Mouse (Mus musculus) heart, embryonic 14.5 days (tissue): Measurements from ENCODE around the gene Mpo. TPM values are rescaled to one million over a fixed set of nuclear protein-coding genes. Genes with fewer than 3 reads are reported as not detected.

ENCODE experiments used
- ATAC-seq: fragments of 200-750 bp; cut with Nextera tagmentation; 2 replicates; pipeline ENCODE4 v1.8.0; 2017; ENCODE audit warnings: low read depth, moderate TSS enrichment; ENCODE audit not compliant: insufficient number of reproducible peaks, insufficient read depth, low FRiP score
- H3K27ac ChIP-seq, 2 experiments: fragments of 200-500 bp in 1 of 2; fragments of 300-500 bp in 1 of 2; sonication (generic) in 1 of 2; replicated peaks in 1 of 2; 2 replicates each; pipeline ENCODE4 v1.5.1; 2012 to 2014; ENCODE audit warnings: low read depth in 2 of 2, low read length in 2 of 2, control low read depth in 1 of 2, mild to moderate bottlenecking in 1 of 2, mixed read lengths in 1 of 2; ENCODE audit not compliant: control insufficient read depth in 1 of 2, insufficient read depth in 1 of 2
- H3K27me3 ChIP-seq: fragments of 300-500 bp; sonication (generic); 2 replicates; pipeline ENCODE4 v1.6.1; 2014; ENCODE audit warnings: mild to moderate bottlenecking, low read length, control low read depth; ENCODE audit not compliant: control insufficient read depth, insufficient read depth
- H3K36me3 ChIP-seq: fragments of 300-500 bp; sonication (generic); 2 replicates; pipeline ENCODE4 v1.6.1; 2014; ENCODE audit warnings: mild to moderate bottlenecking, control low read depth, low read length, mixed read lengths; ENCODE audit not compliant: control insufficient read depth, insufficient read depth
- H3K4me1 ChIP-seq, 2 experiments: fragments of 200-500 bp in 1 of 2; fragments of 300-500 bp in 1 of 2; sonication (generic) in 1 of 2; 2 replicates each; pipeline ENCODE4 v1.6.1; 2012 to 2014; ENCODE audit warnings: low read length in 2 of 2, control low read depth in 1 of 2, mixed read lengths in 1 of 2; ENCODE audit not compliant: control insufficient read depth in 2 of 2, insufficient read depth in 2 of 2
- H3K4me2 ChIP-seq: fragments of 300-500 bp; sonication (generic); 2 replicates; pipeline ENCODE4 v1.6.1; 2014; ENCODE audit warnings: mild to moderate bottlenecking, low read length
- H3K4me3 ChIP-seq, 2 experiments: fragments of 200-500 bp in 1 of 2; fragments of 300-500 bp in 1 of 2; sonication (generic) in 1 of 2; 2 replicates each; pipeline ENCODE4 v1.5.1; 2012 to 2014; ENCODE audit warnings: low read length in 2 of 2, mild to moderate bottlenecking in 2 of 2, control low read depth in 1 of 2, low read depth in 1 of 2, moderate library complexity in 1 of 2; ENCODE audit not compliant: control insufficient read depth in 1 of 2, insufficient read depth in 1 of 2
- H3K9ac ChIP-seq: fragments of 300-500 bp; sonication (generic); 2 replicates; pipeline ENCODE4 v1.6.1; 2014; ENCODE audit warnings: mild to moderate bottlenecking, low read length
- H3K9me3 ChIP-seq: fragments of 300-500 bp; sonication (generic); 2 replicates; pipeline ENCODE4 v1.6.1; 2016; ENCODE audit warnings: low read length, control low read depth; ENCODE audit not compliant: control insufficient read depth
- WGBS: fragments of 180-500 bp; shearing (Covaris S2); extraction: QIAGEN DNeasy Blood & Tissue Kit; methylation state at CpG from one replicate; pipeline ENCODE4 v1.1.7; 2014; 5-methylcytosine and 5-hydroxymethylcytosine counted together
- microRNA counts: library from miRNA; unstranded; fragments of <30 nt; microRNA quantifications from one replicate; lab custom pipeline; 2016
- microRNA-seq: library from miRNA; unstranded; fragments of <30 nt; microRNA quantifications from one replicate; pipeline ENCODE4, GENCODE M21; 2016
- polyA plus RNA-seq: library from polyadenylated mRNA; unstranded; fragments of >200 nt; fragmentation: Nextera tagmentation; extraction: Ambion mirVana; gene quantifications from 2 replicates; pipeline ENCODE4 v1.2.1, GENCODE M21; 2014

Mpo gene
- polyA plus RNA-seq, 1 experiment from 2014 or later, result 1.00 TPM

DNA sequence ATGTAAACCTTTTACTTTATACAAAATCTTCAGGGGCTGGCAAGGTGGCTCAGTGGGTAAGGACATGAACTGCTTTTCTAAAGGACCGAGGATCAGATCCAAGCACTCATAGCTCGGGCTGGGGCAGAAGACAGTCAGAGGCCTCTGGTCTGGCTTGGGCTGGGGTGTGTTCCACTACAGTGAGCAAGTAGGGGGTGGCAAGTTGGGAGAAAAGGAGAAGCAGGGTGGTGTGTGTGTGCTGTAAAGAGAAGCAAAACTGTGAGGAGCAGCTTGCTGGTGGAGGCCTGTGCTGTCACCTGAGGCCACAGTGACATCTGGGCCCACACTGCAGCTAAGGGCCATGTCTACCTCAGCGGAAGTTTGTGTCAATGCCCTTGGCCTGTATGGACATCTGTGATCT lies 48.1 kb downstream of the Mpo start:
- H3K4me1 ChIP-seq, result peaks cover 6 to 19% of the 10 kb centered on the region in 2 experiments
- ATAC-seq, result no peak
- H3K9ac ChIP-seq, result no peak overlapping the region
- no peak overlapping the region for H3K27ac ChIP-seq
- WGBS, result 73% methylated on average over 3 of the region's 3 CpGs
- H3K36me3 ChIP-seq, result no peaks in the 10 kb centered on the region
- H3K9me3 ChIP-seq, result no peaks in the 10 kb centered on the region
- no peaks in the 10 kb centered on the region for H3K27me3 ChIP-seq
- H3K4me3 ChIP-seq, result no peak overlapping the region
- no peak overlapping the region for H3K4me2 ChIP-seq

DNA sequence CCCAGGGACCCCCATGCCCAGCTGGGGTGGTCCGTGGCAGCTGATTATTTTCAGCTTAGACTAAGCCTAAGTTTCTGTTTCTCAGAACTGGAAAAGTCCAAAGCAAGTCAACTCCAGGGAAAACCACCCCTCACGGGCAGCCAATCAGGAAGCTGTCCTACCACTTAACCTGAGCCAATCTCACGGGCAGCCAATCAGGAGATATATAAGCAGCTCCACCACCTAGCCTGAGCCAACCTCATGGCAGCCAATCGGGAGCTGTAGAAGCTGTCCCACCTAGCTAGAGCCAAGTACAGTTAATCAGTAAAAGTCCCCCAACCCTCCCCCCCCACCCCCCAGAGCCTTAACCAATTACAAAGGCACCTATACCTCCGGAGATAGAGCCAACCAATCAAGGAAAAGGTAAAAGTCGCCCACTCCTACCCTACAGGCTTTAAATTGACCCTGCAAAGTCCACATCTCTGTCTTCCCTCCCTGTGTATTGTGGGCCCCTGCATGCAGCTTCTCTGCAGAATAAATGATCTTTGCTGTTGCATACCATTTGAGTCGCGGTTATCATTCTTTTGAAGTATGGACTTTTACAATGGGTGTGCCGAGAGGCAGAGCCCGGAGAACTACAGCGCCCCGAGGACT lies 53.7 kb downstream of the Mpo start:
- WGBS, result 74% methylated on average over 12 of the region's 12 CpGs
- Histone ChIP-seq H3K27me3 (no peaks in the 10 kb centered on the region), H3K36me3 (no peaks in the 10 kb centered on the region), H3K4me2 (no peak overlapping the region), H3K9ac (no peak overlapping the region), H3K27ac (no peak overlapping the region), H3K4me3 (no peak overlapping the region), H3K9me3 (no peaks in the 10 kb centered on the region), H3K4me1 (peaks cover 0 to 3% of the 10 kb centered on the region in 2 experiments; a peak in 2 of 4 replicates)
- ATAC-seq, result no peak

DNA sequence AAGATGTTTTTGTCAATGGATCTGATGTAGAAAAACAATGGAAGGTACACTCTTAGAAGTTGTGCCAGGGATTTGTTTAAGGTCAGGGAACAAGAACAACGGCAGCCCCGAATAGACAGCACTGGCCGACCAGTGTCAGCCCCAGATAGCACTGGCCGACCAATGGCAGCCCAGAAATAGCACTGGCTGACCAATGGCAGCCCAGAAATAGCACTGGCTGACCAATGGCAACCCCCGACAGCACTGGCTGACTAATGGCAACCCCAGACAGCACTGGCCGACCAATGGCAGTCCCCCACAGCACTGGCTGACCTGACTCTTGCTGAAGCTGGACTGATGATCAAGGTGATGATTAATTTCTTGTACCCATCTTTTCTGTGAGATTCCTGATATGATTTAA lies 54.5 kb downstream of the Mpo start:
- H3K9ac ChIP-seq, result no peak overlapping the region
- no peak overlapping the region for H3K4me2 ChIP-seq
- no peaks in the 10 kb centered on the region for H3K27me3 ChIP-seq
- WGBS, result 61% methylated on average over 6 of the region's 6 CpGs
- no peaks in the 10 kb centered on the region for H3K9me3 ChIP-seq
- H3K4me3 ChIP-seq, result no peak overlapping the region
- H3K4me1 ChIP-seq, result peaks cover 0 to 6% of the 10 kb centered on the region in 2 experiments; a peak in 2 of 4 replicates
- no peaks in the 10 kb centered on the region for H3K36me3 ChIP-seq
- no peak overlapping the region for H3K27ac ChIP-seq
- no peak for ATAC-seq

DNA sequence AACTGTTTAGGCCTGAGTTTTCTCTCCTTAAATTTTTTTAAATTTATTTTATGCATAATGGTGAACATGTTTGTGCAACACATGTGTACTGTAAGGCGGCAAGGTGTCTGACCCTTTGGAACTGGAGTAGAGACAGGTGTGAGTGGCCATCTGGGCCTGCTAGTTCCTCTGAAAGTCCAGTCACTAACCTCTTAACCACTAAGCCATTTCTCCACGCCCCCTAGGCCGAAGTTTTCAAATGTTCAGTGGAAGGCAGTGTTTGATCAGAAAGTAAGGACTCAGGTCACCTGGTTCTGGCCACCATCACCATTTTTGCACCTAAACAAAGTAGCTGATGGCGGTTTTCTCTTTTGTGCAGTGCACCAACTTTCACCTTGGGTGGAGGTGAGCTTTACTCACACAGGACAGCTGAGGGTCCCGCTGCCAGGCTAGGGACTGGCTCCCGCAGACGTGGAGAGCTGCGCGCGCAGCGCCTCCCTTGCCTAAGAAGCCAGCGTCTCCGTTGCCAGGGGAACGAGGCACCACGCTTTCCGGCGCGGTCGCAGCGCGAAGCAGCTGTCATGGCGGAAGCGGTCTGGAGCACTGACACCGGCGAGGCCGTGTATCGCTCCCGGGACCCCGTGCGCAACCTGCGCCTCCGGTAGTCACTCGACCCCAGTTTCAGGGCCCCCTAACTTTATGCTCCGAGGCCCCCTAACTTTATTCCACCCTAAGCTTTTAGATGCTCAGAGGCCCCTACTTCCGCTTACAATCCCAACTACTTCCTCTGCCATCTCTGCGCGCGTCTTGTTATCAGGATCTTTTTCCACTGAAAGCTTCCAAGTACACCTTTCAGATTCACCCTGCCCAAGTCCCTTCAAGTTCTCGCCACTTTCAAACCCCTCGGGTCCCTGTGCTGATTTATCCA lies 59.6 kb downstream of the Mpo start, which contains the start of gene Mks1:
TSS of gene Mks1 (plus strand) at position 526 of the 907 bp plus-strand sequence.
- peak within 1 kb of the TSS; percentile 62 to 75 for H3K4me3 ChIP-seq
- H3K27ac ChIP-seq, result 0 out of 4 replicates have a peak within 1 kb of the TSS, but pooled peaks have one; percentile 39 to 45
- 5% methylated on average over 40 of the region's 40 CpGs for WGBS
- peaks cover 4 to 7% of the 10 kb centered on the region in 2 experiments; a peak in 3 of 4 replicates for H3K4me1 ChIP-seq
- H3K36me3 ChIP-seq, result no peaks in the 10 kb centered on the region
- H3K27me3 ChIP-seq, result no peaks in the 10 kb centered on the region
- H3K9me3 ChIP-seq, result no peaks in the 10 kb centered on the region
- peak within 1 kb of the TSS; percentile 85 for H3K4me2 ChIP-seq
- peak; percentile 84 for ATAC-seq
- H3K9ac ChIP-seq, result peak within 1 kb of the TSS; percentile 76

DNA sequence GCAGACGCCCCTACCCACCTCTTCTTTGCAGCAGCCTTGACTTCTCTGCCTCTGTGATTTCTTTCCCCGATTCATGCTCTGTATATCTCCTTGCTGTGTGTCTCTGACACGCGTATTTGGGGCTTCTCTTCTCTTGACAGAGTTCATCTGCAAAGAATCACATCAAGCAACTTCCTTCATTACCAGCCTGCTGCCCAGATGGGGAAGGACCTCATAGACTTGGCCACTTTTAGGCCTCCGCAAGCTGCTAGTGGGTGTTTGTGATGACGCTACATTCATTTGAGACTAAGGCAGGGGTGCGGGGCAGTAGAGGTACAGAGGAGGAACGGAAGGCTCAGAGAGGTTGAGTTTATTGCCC lies 60.2 kb downstream of the Mpo start:
- H3K4me3 ChIP-seq, result peak overlapping the region; percentile 62 to 75
- no peak for ATAC-seq

More for the DNA sequence above, 60.2 kb downstream of the Mpo start:
- WGBS, result 36% methylated on average over 8 of the region's 8 CpGs
- Histone ChIP-seq H3K4me1 (peaks cover 4 to 6% of the 10 kb centered on the region in 2 experiments; a peak in 3 of 4 replicates), H3K9ac (peak overlapping the region; percentile 76), H3K36me3 (no peaks in the 10 kb centered on the region), H3K27me3 (no peaks in the 10 kb centered on the region), H3K27ac (0 out of 4 replicates have a peak overlapping the region, but pooled peaks of 1 of the 2 experiments have one; percentile 39), H3K4me2 (peak overlapping the region; percentile 85), H3K9me3 (no peaks in the 10 kb centered on the region)

MicroRNAs within 50 kb of the gene (microRNA counts, 519-probe panel; counts per million panel counts)
- microRNA mmu-miR-142-3p (lab: Ali Mortazavi, UCI) (5,743 counts per million, percentile 86 among the panel's probes with 10 or more counts), microRNA mmu-miR-142-5p (lab: Ali Mortazavi, UCI) (322 counts per million, percentile 70 among the panel's probes with 10 or more counts)

Small RNAs within 50 kb of the gene (microRNA-seq; reads per million reads assigned to microRNA genes)
- gene Mir142 (not detected), gene Mir142b (not detected)

Other genes starting within 250 kb of the Mpo start
- gene Gm11492, start 226.9 kb upstream of the Mpo start, polyA plus RNA-seq, result not detected in 2 replicates
- gene Sept4, start 224.7 kb upstream of the Mpo start, polyA plus RNA-seq, result 23.5 and 25.8 TPM in 2 replicates
- gene Mtmr4, start 201.4 kb upstream of the Mpo start, polyA plus RNA-seq, result 14.3 and 17.7 TPM in 2 replicates
- 0.13 and 0.15 TPM in 2 replicates for gene Hsf5, start 176.4 kb upstream of the Mpo start, polyA plus RNA-seq
- 0.47 and 0.55 TPM in 2 replicates for gene Rnf43, start 130.9 kb upstream of the Mpo start, polyA plus RNA-seq
- 116 and 124 TPM in 2 replicates for gene Supt4a, start 56.0 kb upstream of the Mpo start, polyA plus RNA-seq
- 0.09 and 0.26 TPM in 2 replicates for gene Tspoap1, start 33.0 kb upstream of the Mpo start, polyA plus RNA-seq
- gene Lpo, start 34.7 kb downstream of the Mpo start, polyA plus RNA-seq, result 0.11 TPM in 1 of 2 replicates, not detected in the other
- gene Mks1, start 59.6 kb downstream of the Mpo start, polyA plus RNA-seq, result 6.5 and 7.0 TPM in 2 replicates
- 0.19 and 0.63 TPM in 2 replicates for gene Epx, start 82.0 kb downstream of the Mpo start, polyA plus RNA-seq
- not detected in 2 replicates for gene Olfr462, start 98.7 kb downstream of the Mpo start, polyA plus RNA-seq
- gene Olfr463, start 103.8 kb downstream of the Mpo start, polyA plus RNA-seq, result not detected in 2 replicates
- gene Olfr464, start 127.4 kb downstream of the Mpo start, polyA plus RNA-seq, result not detected in 2 replicates
- gene Dynll2, start 194.0 kb downstream of the Mpo start, polyA plus RNA-seq, result 15.7 and 17.3 TPM in 2 replicates